Mouse (Mus musculus) kidney, embryonic 14.5 days (tissue): ENCODE data around the gene Tmem151a. TPM values are rescaled to one million over a fixed set of nuclear protein-coding genes. Genes with fewer than 3 reads are reported as not detected.
A peak's percentile ranks its signal among the peaks of the same experiment; 100 is the strongest.

Source experiments
- ATAC-seq: fragments of 200-750 bp; cut with Nextera tagmentation; 2 replicates; pipeline ENCODE4 v1.8.0; 2017; ENCODE audit warnings: moderate number of reproducible peaks, mild to moderate bottlenecking, moderate TSS enrichment, moderate library complexity; ENCODE audit not compliant: low FRiP score, low TSS enrichment
- H3K27ac ChIP-seq: fragments of 300-500 bp; sonication (generic); 2 replicates; pipeline ENCODE4 v1.5.1; 2014; ENCODE audit warnings: low read depth, mild to moderate bottlenecking, low read length, moderate library complexity, mixed read lengths
- H3K27me3 ChIP-seq: fragments of 300-500 bp; sonication (generic); 2 replicates; pipeline ENCODE4 v1.6.1; 2014; ENCODE audit warnings: mild to moderate bottlenecking, low read length; ENCODE audit not compliant: control insufficient read depth, insufficient read depth
- H3K36me3 ChIP-seq: fragments of 300-500 bp; sonication (generic); 2 replicates; pipeline ENCODE4 v1.6.1; 2014; ENCODE audit warnings: low read length, mixed read lengths; ENCODE audit not compliant: control insufficient read depth, insufficient read depth
- H3K4me1 ChIP-seq: fragments of 300-500 bp; sonication (generic); 2 replicates; pipeline ENCODE4 v1.6.1; 2014; ENCODE audit warnings: low read length, mixed read lengths; ENCODE audit not compliant: control insufficient read depth, insufficient read depth
- H3K4me2 ChIP-seq: fragments of 300-500 bp; sonication (generic); replicated peaks from 2 replicates; pipeline ENCODE4 v1.6.1; 2014; ENCODE audit warnings: low read depth, mild to moderate bottlenecking, low read length
- H3K4me3 ChIP-seq: fragments of 300-500 bp; sonication (generic); 2 replicates; pipeline ENCODE4 v1.5.1; 2014; ENCODE audit warnings: mild to moderate bottlenecking, low read length
- H3K9ac ChIP-seq: fragments of 300-500 bp; sonication (generic); 2 replicates; pipeline ENCODE4 v1.6.1; 2014; ENCODE audit warnings: low read depth, mild to moderate bottlenecking, low read length, moderate library complexity
- H3K9me3 ChIP-seq: fragments of 300-500 bp; sonication (generic); 2 replicates; pipeline ENCODE4 v1.6.1; 2016; ENCODE audit warnings: low read length; ENCODE audit not compliant: control insufficient read depth
- WGBS: fragments of 180-500 bp; shearing (Covaris S2); extraction: QIAGEN DNeasy Blood & Tissue Kit; methylation state at CpG from one replicate; pipeline ENCODE4 v1.1.7; 2014; 5-methylcytosine and 5-hydroxymethylcytosine counted together
- polyA plus RNA-seq: library from polyadenylated mRNA; unstranded; fragments of >200 nt; fragmentation: Nextera tagmentation; extraction: Ambion mirVana; gene quantifications from 2 replicates; pipeline ENCODE4 v1.2.1, GENCODE M21; 2014

Gene Tmem151a
- polyA plus RNA-seq, 1 experiment from 2014 or later: 1.7 TPM

DNA sequence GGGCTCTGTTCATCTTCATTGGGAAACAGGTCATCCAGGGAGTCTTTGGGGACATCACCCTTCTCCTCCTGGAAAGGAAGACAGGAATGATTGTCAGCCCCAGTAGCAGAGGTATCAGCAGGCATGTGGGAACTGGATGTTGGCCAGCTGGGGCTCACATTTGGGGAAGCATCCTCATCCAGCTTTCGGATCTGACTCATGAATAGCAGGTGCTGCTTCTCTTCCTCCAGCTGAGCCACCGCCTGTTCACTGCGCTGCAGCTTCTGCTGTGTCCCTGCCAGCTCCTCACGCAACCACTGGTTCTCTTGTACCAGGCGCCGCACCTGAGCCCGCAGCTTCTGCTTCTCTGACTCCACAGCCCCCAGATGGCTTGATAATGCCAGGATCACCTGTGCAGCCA lies 28.5 kb upstream of the Tmem151a start:
- Histone ChIP-seq H3K27ac (no peak overlapping the region), H3K36me3 (peaks cover 49% of the 10 kb centered on the region)
- WGBS: 97% methylated on average over 7 of the region's 7 CpGs

GRCm38 (mm10) chr19:5109659-5110453 lies 24.5 kb upstream of the Tmem151a start:
- H3K27ac ChIP-seq: peak overlapping the region; percentile 83
- ATAC-seq: no peak
- H3K36me3 ChIP-seq: peaks cover 50% of the 10 kb centered on the region
- no peak overlapping the region for H3K4me3 ChIP-seq
- H3K4me2 ChIP-seq: no peak overlapping the region
- H3K4me1 ChIP-seq: peaks cover 22% of the 10 kb centered on the region
- no peaks in the 10 kb centered on the region for H3K27me3 ChIP-seq
- no peaks in the 10 kb centered on the region for H3K9me3 ChIP-seq
- H3K9ac ChIP-seq: 0 out of 2 replicates have a peak overlapping the region, but pooled peaks have one; percentile 7
- 83% methylated on average over 19 of the region's 19 CpGs for WGBS

More for the DNA sequence above, 28.5 kb upstream of the Tmem151a start:
- no peak overlapping the region for H3K4me2 ChIP-seq
- ATAC-seq: no peak
- H3K9me3 ChIP-seq: no peaks in the 10 kb centered on the region
- H3K4me3 ChIP-seq: no peak overlapping the region
- H3K27me3 ChIP-seq: no peaks in the 10 kb centered on the region
- no peak overlapping the region for H3K9ac ChIP-seq
- peaks cover 11% of the 10 kb centered on the region for H3K4me1 ChIP-seq

DNA sequence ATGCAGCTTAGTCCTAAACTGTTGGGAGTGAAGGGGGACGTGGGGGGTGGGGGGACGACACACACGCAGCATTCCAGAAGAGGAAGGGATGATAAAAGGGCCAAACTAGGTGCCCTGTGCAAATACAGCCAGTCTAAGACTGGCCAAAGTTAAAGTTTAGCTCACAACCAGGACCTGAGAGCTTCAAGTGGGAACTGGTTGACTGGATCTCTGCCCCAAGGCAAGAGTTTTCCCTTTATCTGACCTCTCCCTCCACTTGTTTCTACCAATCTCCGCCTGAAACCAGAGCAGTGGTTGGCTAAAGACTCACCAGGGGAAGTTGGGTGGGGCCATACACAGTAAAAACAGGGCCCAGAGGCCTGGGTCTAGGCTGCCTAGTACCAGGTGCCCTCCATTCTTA lies 23.4 kb upstream of the Tmem151a start:
- Histone ChIP-seq H3K9me3 (no peaks in the 10 kb centered on the region), H3K36me3 (peaks cover 57% of the 10 kb centered on the region), H3K27ac (peak overlapping the region; percentile 83), H3K27me3 (no peaks in the 10 kb centered on the region), H3K4me3 (no peak overlapping the region), H3K4me1 (peaks cover 22% of the 10 kb centered on the region), H3K9ac (no peak overlapping the region), H3K4me2 (no peak overlapping the region; the same call in 1 of the 2 replicates)
- 0 out of 2 replicates have a peak, but pooled peaks have one; percentile 12 for ATAC-seq
- WGBS: 54% methylated on average over 4 of the region's 4 CpGs

DNA sequence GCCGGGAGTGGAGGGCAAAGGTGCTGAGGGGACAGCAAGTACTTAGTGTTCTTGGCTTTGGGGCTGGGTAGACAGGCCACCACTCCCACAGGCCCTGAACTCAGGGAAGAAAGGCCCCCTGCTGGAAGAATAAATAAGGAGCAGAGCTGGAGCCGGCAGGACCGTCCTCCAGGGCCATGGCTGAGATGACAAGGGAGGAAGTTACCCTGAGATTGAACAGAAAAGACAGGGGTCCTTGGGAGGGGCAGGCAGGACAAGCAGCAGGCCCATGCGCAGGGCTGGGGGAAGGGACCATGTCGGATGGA lies 22.9 kb upstream of the Tmem151a start:
- Histone ChIP-seq H3K36me3 (peaks cover 57% of the 10 kb centered on the region), H3K4me2 (no peak overlapping the region; the same call in 1 of the 2 replicates), H3K27me3 (no peaks in the 10 kb centered on the region), H3K9me3 (no peaks in the 10 kb centered on the region), H3K4me1 (peaks cover 22% of the 10 kb centered on the region), H3K27ac (peak overlapping the region; percentile 83; the same call in 1 of the 2 replicates), H3K9ac (no peak overlapping the region), H3K4me3 (no peak overlapping the region)
- WGBS: 25% methylated on average over 5 of the region's 5 CpGs
- ATAC-seq: peak; percentile 21

DNA sequence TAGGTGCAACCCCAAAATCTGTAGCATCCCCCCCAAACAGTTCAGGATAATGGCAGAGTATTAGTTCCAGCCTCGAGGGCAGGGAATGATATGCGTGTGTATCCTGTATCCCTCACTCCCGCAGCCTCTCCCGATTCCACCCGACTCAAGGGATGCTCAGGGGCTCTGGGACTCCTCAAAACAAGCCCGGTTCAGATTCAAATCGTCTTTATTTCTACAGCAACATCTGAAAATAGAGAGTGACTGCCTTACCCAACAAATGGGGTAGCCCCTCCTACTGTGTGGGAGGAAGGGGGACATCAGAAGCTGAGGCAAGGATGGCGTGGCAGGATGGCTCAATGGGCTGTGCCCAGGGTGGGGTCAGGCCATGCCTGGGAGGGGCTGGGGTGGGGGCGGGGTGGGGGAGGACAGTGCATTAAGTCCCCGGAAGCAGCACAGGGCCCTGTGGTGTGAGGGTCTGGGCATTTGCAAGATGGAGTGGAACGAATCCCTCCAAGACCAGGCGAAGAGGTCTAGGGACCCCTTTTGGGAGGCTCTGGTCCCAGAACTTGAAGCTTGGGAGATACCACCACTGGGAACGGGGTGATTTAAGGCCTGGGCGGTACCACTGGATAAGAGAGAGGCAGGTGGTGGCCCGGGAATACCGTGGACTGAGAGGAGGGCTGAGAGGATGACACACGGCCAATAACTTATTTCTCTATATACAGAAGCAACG lies 22.4 kb upstream of the Tmem151a start:
- H3K27ac ChIP-seq: peak overlapping the region; percentile 83
- no peaks in the 10 kb centered on the region for H3K27me3 ChIP-seq
- H3K4me3 ChIP-seq: peak overlapping the region; percentile 1; the same call in 1 of the 2 replicates
- peak; percentile 7; the same call in 1 of the 2 replicates for ATAC-seq
- no peak overlapping the region for H3K4me2 ChIP-seq
- no peaks in the 10 kb centered on the region for H3K9me3 ChIP-seq
- 72% methylated on average over 18 of the region's 18 CpGs for WGBS
- peaks cover 22% of the 10 kb centered on the region for H3K4me1 ChIP-seq
- peaks cover 61% of the 10 kb centered on the region for H3K36me3 ChIP-seq
- H3K9ac ChIP-seq: no peak overlapping the region; the same call in 1 of the 2 replicates

GRCm38 (mm10) chr19:5106731-5107191 lies 21.4 kb upstream of the Tmem151a start, which contains the start of gene Rab1b:
TSS of gene Rab1b (minus strand) at chr19:5107072.
- Histone ChIP-seq H3K9ac (peak within 1 kb of the TSS; percentile 84), H3K4me2 (peak within 1 kb of the TSS; percentile 91), H3K27me3 (no peaks in the 10 kb centered on the region), H3K4me3 (peak within 1 kb of the TSS; percentile 86), H3K9me3 (no peaks in the 10 kb centered on the region), H3K4me1 (peaks cover 22% of the 10 kb centered on the region), H3K36me3 (peaks cover 61% of the 10 kb centered on the region), H3K27ac (peak within 1 kb of the TSS; percentile 91)
- ATAC-seq: peak; percentile 94
- WGBS: under 1% methylated on average over 43 of the region's 46 CpGs

DNA sequence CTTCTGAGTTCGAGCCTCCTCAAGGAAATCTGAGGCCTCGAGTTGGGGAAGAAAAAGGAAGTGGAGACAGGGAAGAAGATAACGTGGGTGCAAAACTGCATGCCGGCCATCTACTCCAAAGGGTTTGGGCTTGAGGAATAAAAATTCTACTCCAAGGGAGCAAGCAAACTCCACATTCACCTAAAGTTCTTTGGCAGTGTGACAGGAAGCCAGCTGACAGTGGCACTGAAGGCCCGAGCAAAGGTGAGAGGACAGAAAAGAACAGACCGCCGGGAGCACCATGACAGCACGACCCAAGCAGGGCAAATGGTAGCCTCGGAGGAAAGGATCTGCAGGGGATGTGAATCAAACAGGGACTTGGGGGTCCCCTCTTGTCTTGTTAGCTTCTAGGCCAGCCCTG lies 20.7 kb upstream of the Tmem151a start:
- WGBS: 6% methylated on average over 9 of the region's 9 CpGs
- Histone ChIP-seq H3K9ac (peak overlapping the region; percentile 84), H3K4me2 (peak overlapping the region; percentile 91), H3K9me3 (no peaks in the 10 kb centered on the region), H3K4me3 (peak overlapping the region; percentile 86), H3K4me1 (peaks cover 22% of the 10 kb centered on the region), H3K27ac (peak overlapping the region; percentile 91), H3K36me3 (peaks cover 61% of the 10 kb centered on the region), H3K27me3 (no peaks in the 10 kb centered on the region)
- ATAC-seq: no peak

DNA sequence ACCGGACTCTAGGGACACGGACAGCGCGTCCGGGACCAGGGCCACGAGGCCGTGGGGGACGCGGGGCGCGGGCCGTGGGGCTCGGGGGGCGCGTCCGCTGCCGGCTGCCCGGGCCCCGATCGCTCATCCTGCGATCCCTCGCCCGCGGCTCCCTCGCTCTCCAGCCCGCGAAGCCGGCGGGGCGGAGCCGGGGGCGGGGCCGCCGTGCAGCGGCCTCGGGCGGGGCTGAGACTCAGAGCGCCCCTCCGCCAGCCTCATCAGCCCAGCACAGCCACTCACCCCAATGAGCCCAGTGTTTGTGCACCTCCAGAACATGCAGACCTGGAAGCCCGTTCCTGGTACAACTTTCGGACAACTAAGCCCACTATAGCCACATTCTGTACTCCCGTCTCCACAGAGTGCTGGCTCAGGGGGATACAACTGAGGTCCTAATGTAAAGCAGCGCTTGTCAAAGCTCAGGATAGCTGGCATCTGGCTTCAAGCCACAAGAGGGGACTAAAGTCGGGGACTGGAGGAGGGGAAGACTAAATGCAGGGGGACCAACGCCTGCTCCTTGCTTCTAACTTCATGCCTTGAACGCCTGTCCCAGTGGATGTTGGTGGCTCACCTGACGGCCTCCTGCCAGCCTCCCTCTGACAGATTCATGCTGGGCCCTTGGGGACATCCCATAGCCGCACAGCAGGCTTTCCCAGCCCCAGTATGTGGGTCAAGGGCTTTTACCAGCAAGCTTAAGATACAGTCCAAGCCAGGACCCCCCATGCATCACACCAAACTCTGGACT lies 13.2 kb upstream of the Tmem151a start, which contains the start of gene Cnih2:
Gene Cnih2 (minus strand): TSS at position 159 of the 781 bp plus-strand sequence.
- WGBS: 3% methylated on average over 41 of the region's 48 CpGs
- peak; percentile 65 for ATAC-seq
- H3K9me3 ChIP-seq: no peaks in the 10 kb centered on the region
- peak within 1 kb of the TSS; percentile 65 for H3K4me3 ChIP-seq
- peaks cover 47% of the 10 kb centered on the region for H3K36me3 ChIP-seq
- H3K4me1 ChIP-seq: peaks cover 38% of the 10 kb centered on the region
- H3K4me2 ChIP-seq: peak within 1 kb of the TSS; percentile 100
- H3K27ac ChIP-seq: no peak within 1 kb of the TSS
- peak within 1 kb of the TSS; percentile 81 for H3K9ac ChIP-seq
- H3K27me3 ChIP-seq: no peaks in the 10 kb centered on the region
